Mouse (Mus musculus) liver, embryonic 16.5 days (tissue): Measurements from ENCODE around the gene Zfp661. TPM values are rescaled to one million over a fixed set of nuclear protein-coding genes. Genes with fewer than 3 reads are reported as not detected.

Source experiments
- ATAC-seq: fragments of 200-750 bp; cut with Nextera tagmentation; 2 replicates; pipeline ENCODE4 v1.8.0; 2017; ENCODE audit warnings: low read depth, mild to moderate bottlenecking, moderate number of reproducible peaks, moderate library complexity
- H3K27ac ChIP-seq: fragments of 300-500 bp; sonication (generic); 2 replicates; pipeline ENCODE4 v1.5.1; 2014; ENCODE audit warnings: mild to moderate bottlenecking, low read length
- H3K27me3 ChIP-seq: fragments of 300-500 bp; sonication (generic); 2 replicates; pipeline ENCODE4 v1.6.1; 2014; ENCODE audit warnings: low read depth, low read length, mixed read lengths; ENCODE audit not compliant: control insufficient read depth, insufficient read depth
- H3K36me3 ChIP-seq: fragments of 300-500 bp; sonication (generic); 2 replicates; pipeline ENCODE4 v1.6.1; 2014; ENCODE audit warnings: mild to moderate bottlenecking; ENCODE audit not compliant: control insufficient read depth, insufficient read depth
- H3K4me1 ChIP-seq: fragments of 300-500 bp; sonication (generic); 2 replicates; pipeline ENCODE4 v1.6.1; 2014; ENCODE audit warnings: low read depth, low read length, mixed read lengths; ENCODE audit not compliant: control insufficient read depth
- H3K4me2 ChIP-seq: fragments of 300-500 bp; sonication (generic); 2 replicates; pipeline ENCODE4 v1.6.1; 2014; ENCODE audit warnings: low read depth, low read length, mixed read lengths
- H3K4me3 ChIP-seq: fragments of 300-500 bp; sonication (generic); 2 replicates; pipeline ENCODE4 v1.5.1; 2014; ENCODE audit warnings: low read depth, mild to moderate bottlenecking, low read length
- H3K9ac ChIP-seq: fragments of 300-500 bp; sonication (generic); 2 replicates; pipeline ENCODE4 v1.6.1; 2014; ENCODE audit warnings: low read depth, low read length
- H3K9me3 ChIP-seq: fragments of 300-500 bp; sonication (generic); replicated peaks from 2 replicates; pipeline ENCODE4 v1.6.1; 2016; ENCODE audit warnings: low read length; ENCODE audit not compliant: control insufficient read depth
- WGBS: fragments of 180-500 bp; shearing (Covaris S2); extraction: QIAGEN DNeasy Blood & Tissue Kit; methylation state at CpG from one replicate; pipeline ENCODE4 v1.1.7; 2014; ENCODE audit not compliant: insufficient replicate concordance; 5-methylcytosine and 5-hydroxymethylcytosine counted together
- polyA plus RNA-seq: library from polyadenylated mRNA; unstranded; fragments of >200 nt; fragmentation: Nextera tagmentation; extraction: Ambion mirVana; gene quantifications from 2 replicates; pipeline ENCODE4 v1.2.1, GENCODE M21; 2015

The Zfp661 gene
- polyA plus RNA-seq, 1 experiment from 2014 or later: 1.0 TPM

- Histone ChIP-seq H3K4me3 (no peak within 1 kb of the TSS), H3K27me3 (peaks cover 40% of the 10 kb centered on the region), H3K4me2 (no peak within 1 kb of the TSS)
These were observed 45.7 kb downstream of the Zfp661 start, which contains the start of gene Prom2 for GRCm38 (mm10) chr2:127541185-127541584. Gene Prom2, minus strand, starts transcription at chr2:127541467.

DNA sequence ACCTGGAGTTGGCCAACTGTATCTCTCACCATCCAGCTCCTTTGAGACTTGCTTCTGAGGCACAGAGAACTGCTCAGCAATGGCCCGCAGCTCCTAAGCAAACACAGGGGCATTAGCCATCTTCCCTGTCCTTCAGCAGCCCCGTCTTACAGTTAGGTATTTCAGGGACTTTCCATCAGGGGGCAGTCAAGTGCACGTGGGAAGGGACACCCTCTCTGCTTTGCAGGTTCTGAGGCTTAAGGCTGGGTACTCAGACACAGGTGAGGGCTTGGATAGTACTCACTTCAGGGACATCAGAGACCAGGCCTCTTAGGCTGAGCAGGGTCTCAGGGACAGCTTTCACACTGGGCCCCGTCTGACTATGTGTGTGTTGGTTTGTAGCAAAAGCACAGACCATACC, 47.4 kb downstream of the Zfp661 start:
- H3K9ac ChIP-seq: no peak overlapping the region
- 25% methylated on average over 4 of the region's 4 CpGs for WGBS
- no peaks in the 10 kb centered on the region for H3K4me1 ChIP-seq
- ATAC-seq: no peak
- no peaks in the 10 kb centered on the region for H3K36me3 ChIP-seq
- H3K27ac ChIP-seq: no peak overlapping the region
- H3K4me3 ChIP-seq: no peak overlapping the region
- H3K9me3 ChIP-seq: no peaks in the 10 kb centered on the region
- no peak overlapping the region for H3K4me2 ChIP-seq
- H3K27me3 ChIP-seq: peaks cover 40% of the 10 kb centered on the region

More at GRCm38 (mm10) chr2:127541185-127541584, 45.7 kb downstream of the Zfp661 start, which contains the start of gene Prom2:
- ATAC-seq: no peak
- Histone ChIP-seq H3K9ac (no peak within 1 kb of the TSS), H3K27ac (no peak within 1 kb of the TSS), H3K4me1 (no peaks in the 10 kb centered on the region), H3K36me3 (no peaks in the 10 kb centered on the region), H3K9me3 (no peaks in the 10 kb centered on the region)
- 9% methylated on average over 29 of the region's 29 CpGs for WGBS

DNA sequence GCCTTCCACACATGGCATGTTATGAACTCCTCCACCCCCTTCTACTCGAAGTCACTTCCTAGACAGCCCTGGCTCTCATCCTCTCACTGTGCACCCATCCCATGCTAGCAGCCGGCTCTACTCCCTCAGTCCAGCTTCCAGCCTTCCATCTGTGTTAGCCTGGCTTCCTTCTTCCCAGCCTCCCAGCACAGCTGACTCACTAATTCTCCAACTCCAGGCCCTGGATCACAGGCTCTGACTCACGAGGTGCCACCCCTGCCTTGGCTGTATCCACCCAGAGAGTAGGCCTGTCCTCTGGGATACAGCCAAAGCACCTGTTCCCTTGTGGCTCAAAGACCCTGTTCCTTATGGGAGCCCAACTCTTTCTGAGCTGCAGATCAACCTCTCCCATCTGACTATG, 49.3 kb downstream of the Zfp661 start:
- H3K36me3 ChIP-seq: no peaks in the 10 kb centered on the region
- ATAC-seq: no peak
- H3K27ac ChIP-seq: no peak overlapping the region
- no peak overlapping the region for H3K4me2 ChIP-seq
- H3K4me3 ChIP-seq: no peak overlapping the region
- H3K4me1 ChIP-seq: no peaks in the 10 kb centered on the region
- H3K9me3 ChIP-seq: no peaks in the 10 kb centered on the region
- H3K27me3 ChIP-seq: peaks cover 34% of the 10 kb centered on the region
- WGBS: 22% methylated on average over 3 of the region's 3 CpGs
- H3K9ac ChIP-seq: no peak overlapping the region

- H3K27ac ChIP-seq: no peak overlapping the region
- no peak for ATAC-seq
- 61% methylated on average over 9 of the region's 9 CpGs for WGBS
These were observed 51.5 kb downstream of the Zfp661 start for GRCm38 (mm10) chr2:127535363-127535762.

GRCm38 (mm10) chr2:127532379-127532778, 54.5 kb downstream of the Zfp661 start:
- H3K9ac ChIP-seq: no peak overlapping the region
- H3K9me3 ChIP-seq: no peaks in the 10 kb centered on the region
- 9% methylated on average over 9 of the region's 9 CpGs for WGBS

More at GRCm38 (mm10) chr2:127535363-127535762, 51.5 kb downstream of the Zfp661 start:
- Histone ChIP-seq H3K36me3 (no peaks in the 10 kb centered on the region), H3K27me3 (peaks cover 12% of the 10 kb centered on the region), H3K9me3 (no peaks in the 10 kb centered on the region), H3K4me3 (no peak overlapping the region), H3K4me2 (no peak overlapping the region), H3K4me1 (no peaks in the 10 kb centered on the region), H3K9ac (no peak overlapping the region)

GRCm38 (mm10) chr2:127531592-127531991, 55.3 kb downstream of the Zfp661 start:
- WGBS: 57% methylated on average over 2 of the region's 2 CpGs

More at GRCm38 (mm10) chr2:127532379-127532778, 54.5 kb downstream of the Zfp661 start:
- no peaks in the 10 kb centered on the region for H3K36me3 ChIP-seq
- no peaks in the 10 kb centered on the region for H3K27me3 ChIP-seq
- no peak overlapping the region for H3K27ac ChIP-seq
- H3K4me2 ChIP-seq: no peak overlapping the region
- no peak for ATAC-seq
- H3K4me3 ChIP-seq: no peak overlapping the region
- H3K4me1 ChIP-seq: no peaks in the 10 kb centered on the region

GRCm38 (mm10) chr2:127530418-127530817, 56.5 kb downstream of the Zfp661 start:
- no peak overlapping the region for H3K27ac ChIP-seq
- H3K9ac ChIP-seq: no peak overlapping the region
- H3K4me2 ChIP-seq: no peak overlapping the region
- no peaks in the 10 kb centered on the region for H3K27me3 ChIP-seq
- no peaks in the 10 kb centered on the region for H3K4me1 ChIP-seq
- 50% methylated on average over 3 of the region's 3 CpGs for WGBS
- H3K36me3 ChIP-seq: no peaks in the 10 kb centered on the region
- no peak overlapping the region for H3K4me3 ChIP-seq
- H3K9me3 ChIP-seq: no peaks in the 10 kb centered on the region
- ATAC-seq: no peak

More at GRCm38 (mm10) chr2:127531592-127531991, 55.3 kb downstream of the Zfp661 start:
- Histone ChIP-seq H3K4me3 (no peak overlapping the region), H3K27me3 (no peaks in the 10 kb centered on the region), H3K9me3 (no peaks in the 10 kb centered on the region), H3K4me1 (no peaks in the 10 kb centered on the region), H3K4me2 (no peak overlapping the region), H3K36me3 (no peaks in the 10 kb centered on the region), H3K9ac (no peak overlapping the region), H3K27ac (no peak overlapping the region)
- no peak for ATAC-seq

DNA sequence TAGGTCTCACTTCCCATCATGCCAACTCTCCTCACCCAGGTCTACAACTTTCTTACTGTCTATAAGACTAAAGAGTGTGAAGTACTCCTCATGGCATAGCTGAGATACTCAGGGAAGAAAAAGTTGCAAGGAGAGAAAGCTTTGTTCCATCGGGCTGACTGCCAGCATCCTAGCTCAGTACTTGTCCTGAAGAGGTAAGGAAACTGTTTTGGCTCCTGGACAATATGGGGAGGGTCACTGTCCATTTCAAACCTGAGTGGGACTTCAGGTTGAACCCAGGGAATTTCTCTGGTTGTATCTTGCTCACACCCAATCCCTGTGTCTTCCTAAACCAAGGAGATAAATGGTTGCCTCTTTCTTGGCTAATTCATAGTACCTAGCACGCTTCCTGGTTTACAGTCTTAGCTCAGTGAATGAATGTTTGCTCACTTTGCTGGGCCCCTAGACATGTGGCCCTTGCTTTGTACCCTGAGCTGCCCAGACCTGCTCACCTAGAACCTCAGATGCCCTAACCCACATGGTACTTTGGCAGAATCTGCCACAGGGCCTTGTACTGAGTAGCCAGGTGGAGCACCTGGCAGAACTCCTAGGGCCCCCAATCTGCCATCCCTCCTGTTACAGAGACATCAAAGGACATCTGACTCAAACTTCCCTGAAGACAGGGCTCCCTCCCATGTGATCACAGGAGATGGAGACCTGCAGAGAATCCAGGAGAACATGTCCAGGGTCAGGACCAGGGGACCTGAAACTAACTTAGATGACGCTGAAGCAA, 61.7 kb downstream of the Zfp661 start:
- Histone ChIP-seq H3K4me3 (no peak overlapping the region), H3K27me3 (no peaks in the 10 kb centered on the region; the same call in 1 of the 2 replicates), H3K27ac (no peak overlapping the region), H3K9ac (no peak overlapping the region), H3K36me3 (no peaks in the 10 kb centered on the region), H3K9me3 (no peaks in the 10 kb centered on the region), H3K4me1 (no peaks in the 10 kb centered on the region), H3K4me2 (no peak overlapping the region)
- WGBS: 49% methylated on average over 3 of the region's 3 CpGs
- ATAC-seq: no peak
